Mouse (Mus musculus) adrenal gland, adult (tissue): ENCODE results near the gene Tgm5.
"Not testable (repeated sequence)": the region's sequence is repeated elsewhere in the genome, so short reads cannot be mapped to it uniquely, and the experiment has no call there.

Experiments
- DNase-seq, 2 experiments: peaks; one replicate each; pipeline ENCODE4 v3.0.0; 2022 to 2023; ENCODE audit warnings: low spot score in 1 of 2; ENCODE audit not compliant: inconsistent age in 2 of 2

The Tgm5 gene

DNA sequence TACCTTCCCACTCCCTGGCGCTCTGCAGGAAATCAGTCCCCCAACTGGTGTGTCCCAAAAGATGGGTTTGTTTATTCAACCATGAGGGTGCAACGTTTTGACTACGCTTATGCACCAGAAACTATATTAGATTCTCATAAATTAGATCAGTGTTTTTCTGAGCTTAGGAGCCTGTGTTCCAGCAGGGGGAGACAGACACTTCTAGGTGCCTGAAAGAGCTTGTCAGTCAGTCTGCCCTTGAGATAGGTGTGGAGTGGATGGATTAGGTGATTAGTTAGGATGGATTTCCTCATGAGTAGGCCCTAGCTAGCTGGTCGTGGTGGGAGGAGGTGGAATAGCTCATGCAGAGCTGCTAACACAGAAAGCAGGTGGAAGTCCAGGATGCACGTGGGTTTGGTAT lies 44.5 kb downstream of the Tgm5 start:
- peak; percentile 9 to 72 for DNase-seq

DNA sequence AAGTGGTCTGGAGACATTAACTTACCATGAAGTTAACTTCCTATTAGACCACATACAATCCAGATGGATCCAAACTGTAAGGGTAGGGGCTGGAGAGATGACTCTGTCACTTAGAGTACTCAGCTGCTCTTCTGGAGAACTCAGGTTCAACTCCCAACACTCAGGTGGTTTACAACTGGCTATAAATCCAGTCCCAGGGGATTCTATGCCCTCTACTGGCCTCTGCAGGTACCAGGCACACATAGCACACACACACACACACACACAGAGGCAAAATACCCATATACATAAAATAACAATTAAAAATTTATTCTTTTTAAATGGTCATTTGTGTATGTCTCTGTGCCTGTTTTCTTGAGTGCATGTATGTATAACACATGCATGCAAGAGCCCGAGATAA lies 46.3 kb downstream of the Tgm5 start:
- DNase-seq, result no peak

- not testable (repeated sequence) for DNase-seq
Observed at GRCm38 (mm10) chr2:121038851-121039250, 46.8 kb downstream of the Tgm5 start.

- DNase-seq, result no peak
Observed at GRCm38 (mm10) chr2:121036733-121037341, 48.8 kb downstream of the Tgm5 start, which contains the start of gene Epb42. Gene Epb42, minus strand, starts transcription at chr2:121037072.

GRCm38 (mm10) chr2:121022918-121023317 lies 62.7 kb downstream of the Tgm5 start:
- peak; percentile 43 to 70 for DNase-seq

GRCm38 (mm10) chr2:121017151-121017550 lies 68.5 kb downstream of the Tgm5 start:
- no peak for DNase-seq

- DNase-seq, result no peak
Observed at GRCm38 (mm10) chr2:121016226-121016625, 69.4 kb downstream of the Tgm5 start.

DNA sequence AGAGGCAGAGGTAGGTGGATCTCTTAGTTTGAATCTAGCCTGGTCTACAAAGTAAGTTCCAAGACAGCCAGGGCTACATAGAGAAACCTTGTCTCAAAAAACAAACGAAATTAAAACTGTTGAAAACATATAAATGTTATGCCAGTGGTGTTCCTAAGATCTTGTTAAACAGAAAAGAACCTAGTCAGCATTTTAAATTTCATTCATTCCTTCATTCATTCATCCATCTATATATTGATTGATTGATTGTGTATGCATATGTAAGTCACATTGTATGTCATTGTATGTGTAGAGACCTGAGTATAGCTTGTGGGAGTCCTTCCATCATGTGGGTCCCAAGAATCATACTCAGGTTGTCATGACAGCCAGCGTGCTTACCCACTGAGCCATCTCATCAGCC lies 70.1 kb downstream of the Tgm5 start:
- no peak for DNase-seq

DNA sequence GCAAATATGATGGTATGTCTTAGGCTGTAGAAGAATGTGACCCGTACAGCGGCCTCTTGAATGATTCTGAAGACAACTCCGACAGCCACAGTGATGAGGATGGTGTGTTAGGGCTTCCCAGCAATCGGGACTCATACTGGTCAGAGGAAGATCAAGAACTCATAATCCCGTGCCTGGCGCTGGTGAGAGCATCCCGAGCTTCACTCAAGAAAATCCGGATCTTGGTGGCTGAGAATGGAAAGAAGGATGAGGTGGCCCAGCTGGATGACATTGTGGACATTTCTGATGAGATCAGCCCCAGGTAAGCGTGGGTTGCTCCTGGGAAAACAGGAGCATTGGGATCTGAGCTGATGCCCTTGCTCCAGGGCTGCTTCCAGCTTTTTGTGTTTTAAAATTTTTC lies 73.0 kb downstream of the Tgm5 start:
- no peak for DNase-seq

- no peak for DNase-seq
Observed at GRCm38 (mm10) chr2:121009071-121009677, 76.5 kb downstream of the Tgm5 start.

- DNase-seq, result no peak
Observed at GRCm38 (mm10) chr2:121008664-121009007, 77.0 kb downstream of the Tgm5 start.

DNA sequence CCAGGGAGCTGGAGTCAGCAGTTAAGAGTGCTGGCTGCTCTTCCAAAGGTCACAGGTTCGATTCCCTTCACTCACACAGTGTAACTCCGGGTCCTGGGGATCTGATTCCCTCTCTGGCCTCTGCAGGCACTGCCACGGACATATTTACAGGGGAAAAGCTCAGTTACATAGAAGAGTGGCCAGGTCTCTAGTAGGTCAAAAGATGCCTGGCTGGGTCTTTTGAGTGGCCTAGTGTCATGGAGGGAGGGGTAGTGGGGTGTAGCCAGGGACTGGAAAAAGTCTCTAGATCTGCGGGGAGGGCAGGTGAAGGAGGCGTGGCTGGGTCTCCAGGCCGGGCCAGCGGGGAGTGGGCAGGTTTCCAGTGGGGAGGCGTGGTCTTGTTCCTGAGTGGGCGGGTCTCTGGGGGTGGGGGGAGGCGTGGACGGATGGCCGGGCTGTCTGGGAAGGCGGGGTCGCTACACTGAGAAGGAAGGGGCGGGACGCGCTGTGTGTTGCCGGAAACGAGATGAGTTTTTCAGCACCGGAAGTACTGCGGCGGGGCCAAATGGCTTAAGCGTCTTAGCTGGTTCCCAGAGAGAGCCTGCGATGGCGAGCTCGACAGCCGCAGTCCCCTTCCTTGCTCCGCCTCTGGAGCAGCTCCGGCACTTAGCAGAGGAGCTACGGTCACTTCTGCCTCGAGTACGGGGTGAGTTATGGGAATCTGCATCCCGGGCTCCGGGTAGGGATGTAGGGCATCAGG lies 77.5 kb downstream of the Tgm5 start, which contains the start of gene Ccndbp1:
Gene Ccndbp1 (plus strand): TSS at position 479 of the 739 bp plus-strand sequence.
- DNase-seq, result peak; percentile 93 to 98

DNA sequence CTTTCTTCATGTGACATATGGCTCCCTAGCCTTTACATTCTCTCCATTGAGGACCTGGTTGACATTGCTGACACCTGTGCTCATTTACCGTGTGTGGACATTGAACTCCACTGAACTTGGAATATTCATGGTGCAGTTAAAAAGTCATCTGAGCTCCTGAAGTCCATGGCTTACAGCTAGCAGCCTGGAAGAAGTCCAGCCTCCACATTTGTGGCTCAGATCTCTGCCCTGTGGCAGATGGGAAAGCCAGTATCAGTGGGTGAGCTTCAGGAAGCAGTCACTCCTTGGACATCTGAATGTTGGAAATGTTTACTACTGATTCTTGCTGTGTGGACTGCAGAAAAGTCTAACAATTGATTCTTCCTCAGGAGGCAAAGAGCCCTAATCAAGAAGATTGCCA lies 78.7 kb downstream of the Tgm5 start:
- DNase-seq, result no peak

- DNase-seq, result no peak
Observed at GRCm38 (mm10) chr2:121004018-121004811, 81.4 kb downstream of the Tgm5 start.

DNA sequence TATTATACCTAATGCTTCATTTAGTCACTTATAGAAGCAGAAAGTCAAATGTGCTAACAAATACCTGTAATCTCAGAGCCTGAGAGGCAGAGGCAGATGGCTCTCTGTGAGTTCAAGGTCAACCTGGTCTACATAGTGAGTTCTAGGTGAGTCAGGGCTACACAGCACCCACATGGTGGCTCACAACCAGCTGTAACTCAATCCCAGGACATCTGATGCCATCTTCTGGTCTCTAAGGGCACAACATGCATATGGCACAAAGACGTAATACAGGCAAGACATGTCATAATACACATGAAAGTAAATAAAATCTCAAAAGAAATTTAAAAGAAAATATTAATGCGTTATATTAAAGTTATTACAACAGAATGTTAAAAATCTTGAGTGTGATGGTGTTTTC lies 82.1 kb downstream of the Tgm5 start:
- peak in 1 of 2 experiments; percentile 56 for DNase-seq

GRCm38 (mm10) chr2:120998863-120999262 lies 86.8 kb downstream of the Tgm5 start:
- DNase-seq, result no peak

DNA sequence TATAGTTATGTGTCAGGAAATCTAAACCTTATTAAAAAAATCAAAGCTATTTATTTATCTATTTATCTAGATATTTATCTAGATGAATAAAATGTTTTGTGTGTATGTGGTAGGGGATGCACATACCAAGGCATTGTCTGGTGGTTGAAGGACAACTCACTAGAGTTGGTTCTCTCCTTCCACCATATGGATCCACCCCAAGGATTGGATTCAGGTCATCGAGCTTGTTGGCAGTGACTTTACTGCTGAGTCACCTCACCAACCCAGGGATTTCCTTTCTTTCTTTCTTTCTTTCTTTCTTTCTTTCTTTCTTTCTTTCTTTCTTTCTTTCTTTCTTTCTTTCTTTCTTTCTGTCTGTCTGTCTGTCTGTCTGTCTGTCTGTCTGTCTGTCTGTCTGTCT lies 89.0 kb downstream of the Tgm5 start:
- not testable (repeated sequence) for DNase-seq
